Mouse (Mus musculus): Measurements from ENCODE around the gene Ggt1. TPM values are rescaled to one million over a fixed set of nuclear protein-coding genes. Genes with fewer than 3 reads are reported as not detected.

Gene Ggt1
- polyA plus RNA-seq, 1 experiment from 2014 or later, result 0.75 TPM

DNA sequence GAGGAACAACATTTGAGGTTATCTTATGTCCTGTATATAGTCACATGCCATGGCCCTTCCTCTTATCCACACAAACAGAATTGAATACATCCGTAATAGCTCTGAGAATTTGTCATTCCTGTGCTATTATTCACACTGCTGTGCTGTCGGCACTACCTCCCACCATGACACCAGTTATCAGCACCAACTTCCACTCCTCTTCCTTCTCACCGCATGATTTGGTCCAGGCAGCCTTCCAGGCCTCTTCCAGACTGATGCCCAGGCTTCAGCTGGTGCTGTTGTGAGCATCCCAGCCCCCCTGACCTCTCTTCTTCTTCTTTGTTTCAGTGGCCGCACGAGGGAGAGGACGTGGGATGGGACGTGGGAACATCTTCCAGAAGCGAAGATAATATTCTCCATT lies 26.5 kb upstream of the Ggt1 start:
- WGBS, result 92% methylated on average over 8 of the region's 8 CpGs
- Histone ChIP-seq H3K4me1 (ENCODE audit: control insufficient read depth, insufficient read depth, low read length) (no peaks in the 10 kb centered on the region), H3K9ac (ENCODE audit: low read length) (no peak overlapping the region), H3K36me3 (ENCODE audit: control insufficient read depth, insufficient read depth, low read length) (peaks cover 23% of the 10 kb centered on the region; the same call in 1 of the 2 replicates), H3K4me3 (ENCODE audit: low read depth, low read length) (no peak overlapping the region), H3K27ac (replicated peaks; ENCODE audit: low read depth, low read length) (no peak overlapping the region), H3K27me3 (ENCODE audit: control insufficient read depth, insufficient read depth, low read length) (no peaks in the 10 kb centered on the region), H3K4me2 (ENCODE audit: low read depth, severe bottlenecking) (no peak overlapping the region), H3K9me3 (ENCODE audit: control insufficient read depth, low read length) (no peaks in the 10 kb centered on the region)
- DNase-seq (ENCODE audit: low spot score) (no peak), ATAC-seq (ENCODE audit: insufficient number of reproducible peaks, low FRiP score, low TSS enrichment, low read depth) (no peak)

DNA sequence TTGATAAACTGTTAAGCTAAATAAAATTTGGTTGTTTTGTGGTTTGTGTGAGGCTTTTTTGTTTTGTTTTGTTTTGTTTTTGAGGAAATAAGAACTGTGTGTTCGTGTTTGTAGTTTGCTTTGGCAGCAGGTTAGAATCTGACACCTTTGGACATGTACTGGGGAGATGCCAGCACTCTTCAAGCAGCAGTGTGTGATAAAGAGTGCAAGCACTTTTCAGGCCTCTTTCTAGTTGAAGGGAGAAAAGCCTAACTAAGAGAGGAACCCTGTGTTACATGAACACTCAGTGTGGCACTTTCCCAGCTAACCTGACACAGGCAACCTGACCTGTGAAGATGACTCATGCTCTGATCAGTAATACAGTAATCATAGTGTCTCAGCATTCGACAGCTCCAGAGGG lies 26.0 kb upstream of the Ggt1 start:
- ATAC-seq (ENCODE audit: insufficient number of reproducible peaks, low FRiP score, low TSS enrichment, low read depth), result no peak
- Histone ChIP-seq H3K27me3 (ENCODE audit: control insufficient read depth, insufficient read depth, low read length) (no peaks in the 10 kb centered on the region), H3K9ac (ENCODE audit: low read length) (no peak overlapping the region), H3K9me3 (ENCODE audit: control insufficient read depth, low read length) (no peaks in the 10 kb centered on the region), H3K4me3 (ENCODE audit: low read depth, low read length) (no peak overlapping the region), H3K4me1 (ENCODE audit: control insufficient read depth, insufficient read depth, low read length) (no peaks in the 10 kb centered on the region), H3K4me2 (ENCODE audit: low read depth, severe bottlenecking) (no peak overlapping the region), H3K36me3 (ENCODE audit: control insufficient read depth, insufficient read depth, low read length) (peaks cover 23% of the 10 kb centered on the region; the same call in 1 of the 2 replicates), H3K27ac (replicated peaks; ENCODE audit: low read depth, low read length) (no peak overlapping the region)
- WGBS, result 94% methylated on average over 2 of the region's 2 CpGs
- no peak for DNase-seq (ENCODE audit: low spot score)

- no peak overlapping the region for H3K9ac ChIP-seq (ENCODE audit: low read length)
- no peak overlapping the region for H3K4me2 ChIP-seq (ENCODE audit: low read depth, severe bottlenecking)
- DNase-seq (ENCODE audit: low spot score) (no peak), ATAC-seq (ENCODE audit: insufficient number of reproducible peaks, low FRiP score, low TSS enrichment, low read depth) (0 out of 2 replicates have a peak, but pooled peaks have one; percentile 31)
- H3K9me3 ChIP-seq (ENCODE audit: control insufficient read depth, low read length), result no peaks in the 10 kb centered on the region
- no peaks in the 10 kb centered on the region for H3K4me1 ChIP-seq (ENCODE audit: control insufficient read depth, insufficient read depth, low read length)
- no peaks in the 10 kb centered on the region for H3K27me3 ChIP-seq (ENCODE audit: control insufficient read depth, insufficient read depth, low read length)
- H3K4me3 ChIP-seq (ENCODE audit: low read depth, low read length), result no peak overlapping the region
- H3K27ac ChIP-seq (replicated peaks; ENCODE audit: low read depth, low read length), result no peak overlapping the region
- peaks cover 23% of the 10 kb centered on the region; the same call in 1 of the 2 replicates for H3K36me3 ChIP-seq (ENCODE audit: control insufficient read depth, insufficient read depth, low read length)
- 94% methylated on average over 5 of the region's 5 CpGs for WGBS
These were observed 25.3 kb upstream of the Ggt1 start for GRCm38 (mm10) chr10:75536123-75536522.

- 47% methylated on average over 7 of the region's 7 CpGs for WGBS
- no peak for DNase-seq (ENCODE audit: low spot score)
- H3K36me3 ChIP-seq (ENCODE audit: control insufficient read depth, insufficient read depth, low read length), result no peaks in the 10 kb centered on the region
- H3K4me2 ChIP-seq (ENCODE audit: low read depth, severe bottlenecking), result no peak overlapping the region
- H3K4me1 ChIP-seq (ENCODE audit: control insufficient read depth, insufficient read depth, low read length), result peaks cover 4% of the 10 kb centered on the region; the same call in 1 of the 2 replicates
- H3K4me3 ChIP-seq (ENCODE audit: low read depth, low read length), result no peak overlapping the region
- no peaks in the 10 kb centered on the region for H3K27me3 ChIP-seq (ENCODE audit: control insufficient read depth, insufficient read depth, low read length)
- no peak overlapping the region for H3K27ac ChIP-seq (replicated peaks; ENCODE audit: low read depth, low read length)
- no peaks in the 10 kb centered on the region for H3K9me3 ChIP-seq (ENCODE audit: control insufficient read depth, low read length)
- no peak for ATAC-seq (ENCODE audit: insufficient number of reproducible peaks, low FRiP score, low TSS enrichment, low read depth)
- H3K9ac ChIP-seq (ENCODE audit: low read length), result no peak overlapping the region
These were observed 13.5 kb upstream of the Ggt1 start for GRCm38 (mm10) chr10:75547901-75548300.

GRCm38 (mm10) chr10:75548486-75548885 lies 12.9 kb upstream of the Ggt1 start:
- Histone ChIP-seq H3K36me3 (ENCODE audit: control insufficient read depth, insufficient read depth, low read length) (no peaks in the 10 kb centered on the region), H3K9me3 (ENCODE audit: control insufficient read depth, low read length) (no peaks in the 10 kb centered on the region), H3K4me1 (ENCODE audit: control insufficient read depth, insufficient read depth, low read length) (peaks cover 4% of the 10 kb centered on the region; the same call in 1 of the 2 replicates), H3K27ac (replicated peaks; ENCODE audit: low read depth, low read length) (no peak overlapping the region), H3K4me3 (ENCODE audit: low read depth, low read length) (no peak overlapping the region), H3K4me2 (ENCODE audit: low read depth, severe bottlenecking) (no peak overlapping the region), H3K27me3 (ENCODE audit: control insufficient read depth, insufficient read depth, low read length) (no peaks in the 10 kb centered on the region), H3K9ac (ENCODE audit: low read length) (no peak overlapping the region)
- peak; percentile 40 for DNase-seq (ENCODE audit: low spot score)
- 0 out of 2 replicates have a peak, but pooled peaks have one; percentile 60 for ATAC-seq (ENCODE audit: insufficient number of reproducible peaks, low FRiP score, low TSS enrichment, low read depth)
- whole genome bisulfite sequencing, result 47% methylated on average over 14 of the region's 14 CpGs

- Histone ChIP-seq H3K27me3 (ENCODE audit: control insufficient read depth, insufficient read depth, low read length) (no peaks in the 10 kb centered on the region), H3K4me1 (ENCODE audit: control insufficient read depth, insufficient read depth, low read length) (peaks cover 4% of the 10 kb centered on the region; the same call in 1 of the 2 replicates), H3K4me2 (ENCODE audit: low read depth, severe bottlenecking) (no peak overlapping the region), H3K27ac (replicated peaks; ENCODE audit: low read depth, low read length) (no peak overlapping the region), H3K9ac (ENCODE audit: low read length) (no peak overlapping the region), H3K9me3 (ENCODE audit: control insufficient read depth, low read length) (no peaks in the 10 kb centered on the region), H3K4me3 (ENCODE audit: low read depth, low read length) (no peak overlapping the region), H3K36me3 (ENCODE audit: control insufficient read depth, insufficient read depth, low read length) (no peaks in the 10 kb centered on the region)
- 80% methylated on average over 7 of the region's 7 CpGs for WGBS
- DNase-seq (ENCODE audit: low spot score), result no peak
- no peak for ATAC-seq (ENCODE audit: insufficient number of reproducible peaks, low FRiP score, low TSS enrichment, low read depth)
These were observed 11.5 kb upstream of the Ggt1 start for GRCm38 (mm10) chr10:75549886-75550285.

DNA sequence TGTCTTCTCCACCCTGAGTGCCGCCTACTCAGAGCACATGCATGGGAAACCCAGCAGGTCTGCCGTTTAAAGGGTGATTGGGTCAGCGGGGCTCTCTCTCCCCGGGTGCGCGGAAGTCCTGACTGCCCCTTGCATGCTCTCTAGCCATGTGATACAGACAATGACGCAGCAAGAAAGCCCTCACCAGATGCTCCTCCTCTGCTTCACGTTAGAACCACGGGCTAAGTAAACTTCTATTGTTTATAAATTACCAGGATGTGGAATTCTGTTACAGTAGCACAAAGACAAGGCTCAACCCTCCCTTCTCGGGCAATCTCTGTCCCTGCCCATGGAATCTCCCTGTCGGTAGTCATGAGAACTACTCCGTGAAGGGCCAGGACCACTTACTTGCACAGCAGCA lies 10.2 kb upstream of the Ggt1 start:
- no peak overlapping the region for H3K27ac ChIP-seq (replicated peaks; ENCODE audit: low read depth, low read length)
- H3K4me2 ChIP-seq (ENCODE audit: low read depth, severe bottlenecking), result no peak overlapping the region
- WGBS, result 56% methylated on average over 12 of the region's 12 CpGs
- H3K36me3 ChIP-seq (ENCODE audit: control insufficient read depth, insufficient read depth, low read length), result no peaks in the 10 kb centered on the region
- no peak overlapping the region for H3K9ac ChIP-seq (ENCODE audit: low read length)
- no peaks in the 10 kb centered on the region for H3K9me3 ChIP-seq (ENCODE audit: control insufficient read depth, low read length)
- H3K27me3 ChIP-seq (ENCODE audit: control insufficient read depth, insufficient read depth, low read length), result no peaks in the 10 kb centered on the region
- peaks cover 4% of the 10 kb centered on the region; the same call in 1 of the 2 replicates for H3K4me1 ChIP-seq (ENCODE audit: control insufficient read depth, insufficient read depth, low read length)
- no peak for DNase-seq (ENCODE audit: low spot score)
- no peak for ATAC-seq (ENCODE audit: insufficient number of reproducible peaks, low FRiP score, low TSS enrichment, low read depth)
- H3K4me3 ChIP-seq (ENCODE audit: low read depth, low read length), result no peak overlapping the region

DNA sequence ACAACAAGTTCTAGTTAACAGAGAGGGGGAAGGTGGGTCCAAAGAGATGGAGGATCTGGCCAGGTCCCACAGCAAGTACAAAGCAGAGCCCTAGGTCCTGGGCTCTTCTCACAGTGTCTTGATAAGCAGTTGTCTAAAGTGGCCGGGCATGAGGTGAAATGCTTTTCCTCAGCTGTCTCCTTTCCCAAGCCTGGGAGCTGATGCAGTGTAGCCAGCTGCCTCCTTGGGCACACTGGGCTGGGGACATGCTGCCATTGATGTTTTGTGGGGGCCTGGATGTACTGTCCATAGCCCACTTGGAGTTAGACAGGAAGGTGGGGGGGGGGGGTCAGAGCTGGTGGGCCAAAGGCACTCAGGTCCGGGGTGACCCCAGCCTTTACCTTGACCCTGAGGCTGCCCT lies 9.3 kb upstream of the Ggt1 start:
- 52% methylated on average over 2 of the region's 2 CpGs for WGBS
- ATAC-seq (ENCODE audit: insufficient number of reproducible peaks, low FRiP score, low TSS enrichment, low read depth) (no peak), DNase-seq (ENCODE audit: low spot score) (no peak)
- Histone ChIP-seq H3K9ac (ENCODE audit: low read length) (no peak overlapping the region), H3K36me3 (ENCODE audit: control insufficient read depth, insufficient read depth, low read length) (no peaks in the 10 kb centered on the region), H3K4me3 (ENCODE audit: low read depth, low read length) (no peak overlapping the region), H3K9me3 (ENCODE audit: control insufficient read depth, low read length) (no peaks in the 10 kb centered on the region), H3K27ac (replicated peaks; ENCODE audit: low read depth, low read length) (no peak overlapping the region), H3K4me1 (ENCODE audit: control insufficient read depth, insufficient read depth, low read length) (peaks cover 4% of the 10 kb centered on the region; the same call in 1 of the 2 replicates), H3K27me3 (ENCODE audit: control insufficient read depth, insufficient read depth, low read length) (no peaks in the 10 kb centered on the region), H3K4me2 (ENCODE audit: low read depth, severe bottlenecking) (no peak overlapping the region)
